Mouse (Mus musculus) kidney, adult 2 months (tissue): ENCODE results near the gene 6430571L13Rik. TPM values are rescaled to one million over a fixed set of nuclear protein-coding genes. Genes with fewer than 3 reads are reported as not detected.
A peak's percentile ranks its signal among the peaks of the same experiment; 100 is the strongest.

Source experiments
- DNase-seq: peaks from one replicate; pipeline ENCODE4 v3.0.0; 2021
- H3K27ac ChIP-seq: fragments of 200-500 bp; 2 replicates; pipeline ENCODE4 v1.5.1; 2012; ENCODE audit warnings: low read depth, low read length, control low read depth, inconsistent platforms; ENCODE audit not compliant: insufficient read depth
- H3K27me3 ChIP-seq: fragments of 200-500 bp; replicated peaks from 2 replicates; pipeline ENCODE4 v1.6.1; 2012; ENCODE audit warnings: mild to moderate bottlenecking, moderate library complexity, low read length, inconsistent platforms; ENCODE audit not compliant: control insufficient read depth, insufficient read depth
- H3K36me3 ChIP-seq: fragments of 200-500 bp; 2 replicates; pipeline ENCODE4 v1.6.1; 2012; ENCODE audit warnings: mild to moderate bottlenecking, moderate library complexity, low read length, inconsistent platforms; ENCODE audit not compliant: control insufficient read depth, insufficient read depth
- H3K4me1 ChIP-seq: fragments of 200-500 bp; 2 replicates; pipeline ENCODE4 v1.6.1; 2011; ENCODE audit warnings: low read length; ENCODE audit not compliant: control insufficient read depth, insufficient read depth
- H3K4me3 ChIP-seq: fragments of 200-500 bp; 2 replicates; pipeline ENCODE4 v1.5.1; 2011; ENCODE audit warnings: mild to moderate bottlenecking, low read depth, low read length, control low read depth; ENCODE audit not compliant: insufficient read depth
- CTCF ChIP-seq: fragments of 200-500 bp; conservative IDR thresholded peaks from 2 replicates; pipeline ENCODE4 v1.5.1; 2011; ENCODE audit warnings: low read depth, mild to moderate bottlenecking, control low read depth, low read length, moderate library complexity, mixed read lengths; ENCODE audit not compliant: insufficient read depth, insufficient read length
- POLR2A ChIP-seq: fragments of 200-500 bp; IDR thresholded peaks from one replicate; pipeline ENCODE4 v1.6.1; 2011; ENCODE audit warnings: low read depth, low read length, control low read depth
- WGBS: fragments of 180-500 bp; shearing (Covaris S2); methylation state at CpG from one replicate; pipeline ENCODE4 v1.1.7; 2018; 5-methylcytosine and 5-hydroxymethylcytosine counted together
- polyA plus RNA-seq: library from polyadenylated mRNA; depleted of rRNA; stranded (reverse); fragments of >200 nt; gene quantifications from 2 replicates; pipeline ENCODE4 v1.2.3, GENCODE M21; 2012

Gene 6430571L13Rik
- polyA plus RNA-seq, 1 experiment: 7.4 TPM

DNA sequence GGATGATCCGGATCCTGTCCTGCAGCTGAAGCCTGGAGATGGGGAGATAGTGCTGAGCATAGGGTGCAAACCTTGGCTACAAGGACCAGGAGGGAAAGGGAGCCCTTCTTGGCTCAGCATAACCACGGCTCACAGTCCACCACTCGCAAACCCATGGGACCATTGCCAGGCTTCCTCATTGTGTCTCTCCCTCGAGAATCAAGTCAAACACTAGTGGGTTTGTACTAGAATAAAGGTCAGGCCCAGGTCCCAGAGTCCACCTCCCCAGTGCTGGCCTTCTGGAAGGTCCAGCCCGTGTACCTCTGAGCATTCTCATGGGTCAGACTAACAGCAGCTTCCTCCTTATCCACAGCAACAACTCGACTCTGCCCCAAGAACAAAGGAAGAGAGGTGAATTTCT is 9.6 kb upstream of the 6430571L13Rik start:
- peaks cover 18% of the 10 kb centered on the region for H3K4me1 ChIP-seq
- DNase-seq: peak; percentile 79
- TF ChIP-seq CTCF (no peak), POLR2A (no peak)
- 58% methylated on average over 6 of the region's 6 CpGs for WGBS
- no peak overlapping the region for H3K4me3 ChIP-seq
- H3K27me3 ChIP-seq: no peaks in the 10 kb centered on the region
- no peaks in the 10 kb centered on the region for H3K36me3 ChIP-seq
- no peak overlapping the region for H3K27ac ChIP-seq

DNA sequence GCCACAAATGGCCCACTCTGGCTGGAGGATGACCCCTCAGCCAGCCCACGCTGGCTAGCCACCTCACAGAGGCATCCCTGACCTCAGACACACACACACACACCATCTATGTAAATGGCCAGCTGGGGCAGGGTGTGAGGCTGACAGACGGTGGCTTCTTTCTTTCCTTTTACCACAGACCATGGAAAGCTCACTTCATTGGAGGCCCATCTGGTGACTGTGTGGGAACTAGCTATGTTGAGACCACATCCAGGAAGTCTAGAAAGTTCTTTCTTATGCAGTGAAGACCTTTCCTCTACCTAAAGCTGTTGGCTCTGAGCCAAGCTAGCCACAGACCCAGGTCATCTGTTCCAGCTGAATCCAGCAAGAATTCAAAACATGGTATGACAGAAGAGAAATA is 6.7 kb upstream of the 6430571L13Rik start:
- DNase-seq: no peak
- Histone ChIP-seq H3K27ac (no peak overlapping the region), H3K4me3 (no peak overlapping the region), H3K36me3 (no peaks in the 10 kb centered on the region), H3K4me1 (peaks cover 10% of the 10 kb centered on the region; the same call in 1 of the 2 replicates), H3K27me3 (no peaks in the 10 kb centered on the region)
- WGBS: 72% methylated on average over 2 of the region's 2 CpGs
- TF ChIP-seq CTCF: no peak
- no peak for TF ChIP-seq POLR2A

DNA sequence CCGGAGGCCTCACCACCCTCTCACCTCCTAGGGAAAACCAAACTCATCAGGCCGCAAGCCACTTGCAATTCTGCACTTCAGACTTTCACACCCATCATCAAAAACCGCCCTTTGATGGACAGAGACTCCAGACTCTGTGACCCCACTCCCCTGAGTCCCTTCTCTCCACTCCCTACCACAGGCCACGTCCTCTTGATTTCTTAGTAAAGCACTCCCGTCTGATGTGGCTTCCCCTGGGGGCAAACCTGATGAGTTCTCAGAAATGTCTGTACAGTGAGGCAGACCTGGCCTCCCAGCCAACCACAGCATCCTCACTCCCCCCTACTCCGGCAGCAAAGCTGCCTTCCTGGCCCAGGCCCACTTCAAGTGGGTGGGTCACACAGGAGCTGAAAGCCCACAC is 6.0 kb upstream of the 6430571L13Rik start:
- H3K4me3 ChIP-seq: no peak overlapping the region
- WGBS: 84% methylated on average over 6 of the region's 6 CpGs
- no peaks in the 10 kb centered on the region for H3K36me3 ChIP-seq
- H3K27ac ChIP-seq: no peak overlapping the region
- DNase-seq: no peak
- H3K4me1 ChIP-seq: peaks cover 10% of the 10 kb centered on the region; the same call in 1 of the 2 replicates
- H3K27me3 ChIP-seq: no peaks in the 10 kb centered on the region
- TF ChIP-seq POLR2A (no peak), CTCF (no peak)

DNA sequence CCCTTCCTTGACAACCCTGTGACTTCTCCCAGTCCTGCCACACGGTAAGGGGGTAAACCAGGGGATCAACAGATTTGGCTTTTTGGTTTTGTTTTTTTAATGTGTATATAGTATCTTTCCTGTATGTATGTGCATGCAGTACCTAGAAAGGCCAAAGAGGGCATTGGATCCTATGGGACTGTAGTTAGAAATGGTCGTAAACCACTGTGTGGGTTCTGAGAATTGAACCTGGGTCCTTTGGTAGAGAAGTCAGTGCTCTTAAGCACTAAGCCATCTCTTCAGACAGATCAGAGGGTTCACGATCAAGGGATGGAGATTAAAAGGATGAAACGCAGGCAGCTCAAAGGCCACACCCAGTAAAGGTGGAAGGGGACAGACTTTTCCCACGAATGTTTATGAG is 5.4 kb upstream of the 6430571L13Rik start:
- H3K27ac ChIP-seq: no peak overlapping the region
- H3K4me1 ChIP-seq: peaks cover 10% of the 10 kb centered on the region; the same call in 1 of the 2 replicates
- WGBS: 89% methylated on average over 5 of the region's 5 CpGs
- no peaks in the 10 kb centered on the region for H3K36me3 ChIP-seq
- no peak overlapping the region for H3K4me3 ChIP-seq
- no peaks in the 10 kb centered on the region for H3K27me3 ChIP-seq
- DNase-seq: no peak
- TF ChIP-seq POLR2A: no peak
- no peak for TF ChIP-seq CTCF

DNA sequence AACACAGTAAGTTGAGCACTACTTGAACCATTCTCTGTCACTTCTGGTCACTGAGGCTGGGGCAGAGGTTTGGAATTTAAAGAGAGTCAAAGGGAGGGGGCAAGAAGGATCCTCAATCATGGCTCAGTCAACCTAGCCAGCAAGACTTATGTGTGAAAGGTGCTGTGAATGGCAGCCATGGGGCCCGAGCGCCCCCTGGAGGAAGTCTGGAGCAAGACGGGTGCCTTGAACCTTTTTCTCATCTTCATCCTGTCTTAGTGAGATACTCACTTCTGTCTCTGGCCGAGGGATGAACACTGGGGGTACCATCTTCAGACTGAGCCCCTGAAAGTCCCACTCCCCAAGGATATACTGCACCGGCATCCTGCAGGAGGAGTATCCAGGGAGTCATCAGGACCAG is 4.5 kb upstream of the 6430571L13Rik start:
- Histone ChIP-seq H3K4me1 (peaks cover 7% of the 10 kb centered on the region; the same call in 1 of the 2 replicates), H3K4me3 (no peak overlapping the region), H3K27me3 (no peaks in the 10 kb centered on the region), H3K36me3 (no peaks in the 10 kb centered on the region), H3K27ac (no peak overlapping the region)
- DNase-seq: peak; percentile 88
- TF ChIP-seq POLR2A: no peak
- TF ChIP-seq CTCF: peak; percentile 97; the same call in 1 of the 2 replicates
- 7% methylated on average over 5 of the region's 5 CpGs for WGBS

DNA sequence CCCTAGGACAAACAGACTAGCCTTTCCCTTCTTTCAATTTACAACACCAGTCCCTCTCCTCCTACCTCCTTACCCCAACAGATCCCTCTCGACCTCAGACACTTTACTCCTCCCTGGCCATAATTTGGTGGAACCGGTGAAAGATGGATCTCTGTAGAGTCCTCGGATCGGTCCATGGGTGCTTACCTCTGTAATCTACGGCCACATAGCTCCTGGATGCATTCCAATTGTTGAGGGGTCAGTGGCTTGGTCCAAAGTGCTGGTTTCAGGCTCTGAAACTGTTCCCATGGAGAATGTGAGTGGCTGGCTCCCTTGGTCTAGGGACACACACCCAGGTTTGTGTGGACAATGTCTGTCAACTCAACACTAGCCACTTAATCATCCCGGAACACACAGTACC is 4.0 kb upstream of the 6430571L13Rik start:
- TF ChIP-seq POLR2A (no peak), CTCF (no peak)
- no peaks in the 10 kb centered on the region for H3K27me3 ChIP-seq
- H3K4me3 ChIP-seq: no peak overlapping the region
- DNase-seq: peak; percentile 35
- H3K27ac ChIP-seq: no peak overlapping the region
- WGBS: 72% methylated on average over 6 of the region's 6 CpGs
- H3K4me1 ChIP-seq: peaks cover 3% of the 10 kb centered on the region; the same call in 1 of the 2 replicates
- no peaks in the 10 kb centered on the region for H3K36me3 ChIP-seq

DNA sequence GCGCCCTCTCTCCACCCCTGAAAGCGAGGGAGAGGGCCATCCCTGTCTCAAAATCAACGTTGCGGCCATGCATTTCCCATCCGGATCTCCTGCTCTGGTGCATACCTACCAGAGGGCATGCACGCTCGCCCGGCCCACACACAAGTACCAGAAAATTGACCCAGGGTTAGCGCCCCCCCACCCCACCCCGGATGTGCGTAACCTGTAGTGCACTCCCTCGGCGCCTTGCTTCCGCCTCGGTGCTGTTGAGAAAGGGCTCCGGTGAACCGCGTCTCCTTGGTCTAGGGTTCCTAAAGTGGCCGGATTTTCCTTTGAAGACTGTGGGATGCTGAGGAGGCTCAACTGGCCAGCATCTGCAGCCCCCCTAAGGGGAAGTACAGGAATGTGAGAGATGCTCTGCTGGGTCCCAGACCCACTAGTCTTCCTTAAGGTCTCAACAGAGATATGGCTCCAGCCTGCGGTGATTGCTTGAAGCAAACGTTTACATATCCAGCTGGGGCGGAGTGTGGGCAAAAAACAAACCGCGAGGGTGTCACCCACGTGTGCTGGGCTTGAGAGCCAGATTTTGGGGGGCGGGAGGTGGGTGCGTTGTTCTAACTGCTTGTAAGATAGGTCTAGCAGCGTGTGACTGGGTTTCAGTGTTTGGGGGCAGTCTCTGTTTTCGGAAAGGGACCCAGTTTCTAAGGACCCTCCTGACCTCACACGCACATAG is 2.1 kb upstream of the 6430571L13Rik start, which contains the start of gene Hemk1:
Gene Hemk1, minus strand, starts transcription at position 179 of the 712 bp plus-strand sequence.
- Histone ChIP-seq H3K27me3 (no peaks in the 10 kb centered on the region), H3K4me3 (peak within 1 kb of the TSS; percentile 65), H3K4me1 (peaks cover 3% of the 10 kb centered on the region; the same call in 1 of the 2 replicates), H3K36me3 (no peaks in the 10 kb centered on the region), H3K27ac (peak within 1 kb of the TSS; percentile 75)
- 3% methylated on average over 30 of the region's 30 CpGs for WGBS
- no peak for TF ChIP-seq CTCF
- TF ChIP-seq POLR2A: peak; percentile 64
- DNase-seq: peak; percentile 89
